Mouse (Mus musculus) intestine, postnatal 0 days (tissue): ENCODE data around the gene Esrp2. TPM values are rescaled to one million over a fixed set of nuclear protein-coding genes. Genes with fewer than 3 reads are reported as not detected.

Source experiments
- ATAC-seq: fragments of 200-750 bp; cut with Nextera tagmentation; 2 replicates; pipeline ENCODE4 v1.8.0; 2017; ENCODE audit warnings: mild to moderate bottlenecking, moderate TSS enrichment, moderate library complexity
- H3K27ac ChIP-seq: fragments of 300-500 bp; sonication (generic); 2 replicates; pipeline ENCODE4 v1.5.1; 2014; ENCODE audit warnings: mild to moderate bottlenecking, low read depth, low read length, moderate library complexity
- H3K27me3 ChIP-seq: fragments of 300-500 bp; sonication (generic); replicated peaks from 2 replicates; pipeline ENCODE4 v1.6.1; 2014; ENCODE audit warnings: low read length, mixed read lengths; ENCODE audit not compliant: control insufficient read depth, insufficient read depth
- H3K36me3 ChIP-seq: fragments of 300-500 bp; sonication (generic); 2 replicates; pipeline ENCODE4 v1.6.1; 2014; ENCODE audit warnings: mild to moderate bottlenecking, moderate library complexity; ENCODE audit not compliant: control insufficient read depth, insufficient read depth
- H3K4me1 ChIP-seq: fragments of 300-500 bp; sonication (generic); replicated peaks from 2 replicates; pipeline ENCODE4 v1.6.1; 2014; ENCODE audit warnings: antibody characterized with exemption, low read length, mixed read lengths; ENCODE audit not compliant: control insufficient read depth, insufficient read depth
- H3K4me2 ChIP-seq: fragments of 300-500 bp; sonication (generic); replicated peaks from 2 replicates; pipeline ENCODE4 v1.6.1; 2014; ENCODE audit warnings: low read depth, mild to moderate bottlenecking, moderate library complexity
- H3K4me3 ChIP-seq: fragments of 300-500 bp; sonication (generic); 2 replicates; pipeline ENCODE4 v1.5.1; 2014; ENCODE audit warnings: low read depth, low read length
- H3K9ac ChIP-seq: fragments of 300-500 bp; sonication (generic); 2 replicates; pipeline ENCODE4 v1.6.1; 2014; ENCODE audit warnings: mild to moderate bottlenecking, low read depth, low read length
- H3K9me3 ChIP-seq: fragments of 300-500 bp; sonication (generic); 2 replicates; pipeline ENCODE4 v1.6.1; 2016; ENCODE audit warnings: mixed run types; ENCODE audit not compliant: control insufficient read depth
- CTCF ChIP-seq: sonication (generic); IDR thresholded peaks from 2 replicates; pipeline ENCODE4 v1.5.1; 2016; ENCODE audit warnings: low read depth, mild to moderate bottlenecking, control low read depth, antibody characterized with exemption, moderate library complexity
- WGBS: fragments of 180-500 bp; shearing (Covaris S2); extraction: QIAGEN DNeasy Blood & Tissue Kit; methylation state at CpG from one replicate; pipeline ENCODE4 v1.1.7; 2014; 5-methylcytosine and 5-hydroxymethylcytosine counted together
- polyA plus RNA-seq: library from polyadenylated mRNA; unstranded; fragments of >200 nt; fragmentation: Nextera tagmentation; extraction: Ambion mirVana; gene quantifications from 2 replicates; pipeline ENCODE4 v1.2.1, GENCODE M21; 2015

Gene Esrp2
- polyA plus RNA-seq, 1 experiment from 2014 or later = 11.0 TPM

- 0 out of 2 replicates have a peak, but pooled peaks have one; percentile 9 for TF ChIP-seq CTCF
- under 1% methylated on average over 38 of the region's 38 CpGs for WGBS
- no peaks in the 10 kb centered on the region for H3K4me1 ChIP-seq
- H3K9ac ChIP-seq = peak within 1 kb of the TSS; percentile 49; the same call in 1 of the 2 replicates
- H3K27me3 ChIP-seq = no peaks in the 10 kb centered on the region
- H3K27ac ChIP-seq = no peak within 1 kb of the TSS
- H3K36me3 ChIP-seq = no peaks in the 10 kb centered on the region
- H3K4me3 ChIP-seq = peak within 1 kb of the TSS; percentile 63
- peak; percentile 89 for ATAC-seq
- peak within 1 kb of the TSS; percentile 78 for H3K4me2 ChIP-seq
- no peaks in the 10 kb centered on the region for H3K9me3 ChIP-seq
Observed at GRCm38 (mm10) chr8:106149801-106150652, 13.3 kb upstream of the Esrp2 start, which contains the start of gene Pla2g15. Gene Pla2g15 (plus strand): TSS chr8:106150399.

GRCm38 (mm10) chr8:106149025-106149424, 12.3 kb upstream of the Esrp2 start:
- 88% methylated on average over 6 of the region's 6 CpGs for WGBS
- no peak for ATAC-seq
- TF ChIP-seq CTCF = no peak
- Histone ChIP-seq H3K9me3 (no peaks in the 10 kb centered on the region), H3K4me2 (no peak overlapping the region), H3K27me3 (no peaks in the 10 kb centered on the region), H3K9ac (no peak overlapping the region), H3K4me3 (no peak overlapping the region), H3K27ac (no peak overlapping the region), H3K4me1 (no peaks in the 10 kb centered on the region), H3K36me3 (no peaks in the 10 kb centered on the region)

GRCm38 (mm10) chr8:106147868-106148565, 11.2 kb upstream of the Esrp2 start:
- Histone ChIP-seq H3K36me3 (no peaks in the 10 kb centered on the region), H3K9me3 (no peaks in the 10 kb centered on the region), H3K9ac (no peak overlapping the region), H3K27ac (no peak overlapping the region), H3K4me2 (no peak overlapping the region), H3K4me1 (no peaks in the 10 kb centered on the region), H3K4me3 (no peak overlapping the region), H3K27me3 (no peaks in the 10 kb centered on the region)
- 87% methylated on average over 6 of the region's 6 CpGs for WGBS
- no peak for ATAC-seq
- no peak for TF ChIP-seq CTCF

GRCm38 (mm10) chr8:106146014-106146413, 9.2 kb upstream of the Esrp2 start:
- ATAC-seq = no peak
- 88% methylated on average over 4 of the region's 4 CpGs for WGBS
- H3K9me3 ChIP-seq = no peaks in the 10 kb centered on the region
- H3K27me3 ChIP-seq = no peaks in the 10 kb centered on the region
- TF ChIP-seq CTCF = no peak
- H3K27ac ChIP-seq = no peak overlapping the region
- no peak overlapping the region for H3K4me3 ChIP-seq
- no peaks in the 10 kb centered on the region for H3K4me1 ChIP-seq
- H3K9ac ChIP-seq = no peak overlapping the region
- no peak overlapping the region for H3K4me2 ChIP-seq
- H3K36me3 ChIP-seq = no peaks in the 10 kb centered on the region

GRCm38 (mm10) chr8:106145331-106145730, 8.6 kb upstream of the Esrp2 start:
- Histone ChIP-seq H3K4me3 (no peak overlapping the region), H3K9ac (no peak overlapping the region), H3K9me3 (no peaks in the 10 kb centered on the region), H3K4me2 (no peak overlapping the region), H3K4me1 (no peaks in the 10 kb centered on the region), H3K27ac (no peak overlapping the region), H3K27me3 (no peaks in the 10 kb centered on the region), H3K36me3 (no peaks in the 10 kb centered on the region)
- WGBS = 52% methylated on average over 2 of the region's 2 CpGs
- no peak for TF ChIP-seq CTCF
- ATAC-seq = no peak

GRCm38 (mm10) chr8:106140769-106141168, 4.0 kb upstream of the Esrp2 start:
- H3K27me3 ChIP-seq = 0 out of 2 replicates have a peak, but pooled peaks cover 1% of the 10 kb centered on the region
- no peak overlapping the region for H3K9ac ChIP-seq
- H3K27ac ChIP-seq = no peak overlapping the region
- H3K36me3 ChIP-seq = no peaks in the 10 kb centered on the region
- ATAC-seq = no peak
- TF ChIP-seq CTCF = peak; percentile 99
- H3K9me3 ChIP-seq = no peaks in the 10 kb centered on the region
- no peaks in the 10 kb centered on the region for H3K4me1 ChIP-seq
- no peak overlapping the region for H3K4me2 ChIP-seq
- 6% methylated on average over 13 of the region's 13 CpGs for WGBS
- H3K4me3 ChIP-seq = no peak overlapping the region
